Mouse (Mus musculus) lung, postnatal 0 days (tissue): ENCODE results near the gene Pcmtd2. TPM values are rescaled to one million over a fixed set of nuclear protein-coding genes. Genes with fewer than 3 reads are reported as not detected.
"Not testable (repeated sequence)": the region's sequence is repeated elsewhere in the genome, so short reads cannot be mapped to it uniquely, and the experiment has no call there.

Source experiments
- ATAC-seq: fragments of 200-750 bp; cut with Nextera tagmentation; 2 replicates; pipeline ENCODE4 v1.8.0; 2017; ENCODE audit warnings: moderate library complexity
- DNase-seq: peaks from one replicate; pipeline ENCODE4 v3.0.0-alpha.2; 2016; ENCODE audit warnings: low spot score
- H3K27ac ChIP-seq: fragments of 300-500 bp; sonication (generic); 2 replicates; pipeline ENCODE4 v1.5.1; 2014; ENCODE audit warnings: antibody characterized with exemption, mild to moderate bottlenecking, low read length, mixed read lengths
- H3K27me3 ChIP-seq: fragments of 300-500 bp; sonication (generic); replicated peaks from 2 replicates; pipeline ENCODE4 v1.6.1; 2014; ENCODE audit warnings: low read length, mixed read lengths; ENCODE audit not compliant: insufficient read depth
- H3K36me3 ChIP-seq: fragments of 300-500 bp; sonication (generic); 2 replicates; pipeline ENCODE4 v1.6.1; 2014; ENCODE audit warnings: low read length, mixed read lengths; ENCODE audit not compliant: insufficient read depth
- H3K4me1 ChIP-seq: fragments of 300-500 bp; sonication (generic); 2 replicates; pipeline ENCODE4 v1.6.1; 2014; ENCODE audit warnings: antibody characterized with exemption, low read depth, low read length, mixed read lengths; ENCODE audit not compliant: insufficient read depth
- H3K4me2 ChIP-seq: fragments of 300-500 bp; sonication (generic); replicated peaks from 2 replicates; pipeline ENCODE4 v1.6.1; 2014; ENCODE audit warnings: low read depth, mild to moderate bottlenecking, low read length, moderate library complexity, mixed read lengths
- H3K4me3 ChIP-seq: fragments of 300-500 bp; sonication (generic); 2 replicates; pipeline ENCODE4 v1.5.1; 2014; ENCODE audit warnings: low read depth, low read length
- H3K9ac ChIP-seq: fragments of 300-500 bp; sonication (generic); replicated peaks from 2 replicates; pipeline ENCODE4 v1.6.1; 2014; ENCODE audit warnings: low read depth, mild to moderate bottlenecking
- H3K9me3 ChIP-seq: fragments of 300-500 bp; sonication (generic); 2 replicates; pipeline ENCODE4 v1.6.1; 2016; ENCODE audit warnings: low read length, mixed read lengths
- CTCF ChIP-seq: IDR thresholded peaks from 2 replicates; pipeline ENCODE4 v1.5.1; 2016; ENCODE audit warnings: antibody characterized with exemption, mild to moderate bottlenecking
- EP300 ChIP-seq: IDR thresholded peaks from 2 replicates; pipeline ENCODE4 v1.6.1; 2016; ENCODE audit warnings: antibody characterized with exemption, mild to moderate bottlenecking, control low read depth
- WGBS: fragments of 180-500 bp; shearing (Covaris S2); extraction: QIAGEN DNeasy Blood & Tissue Kit; methylation state at CpG from one replicate; pipeline ENCODE4 v1.1.7; 2014; 5-methylcytosine and 5-hydroxymethylcytosine counted together
- polyA plus RNA-seq: library from polyadenylated mRNA; unstranded; fragments of >200 nt; fragmentation: Nextera tagmentation; extraction: Ambion mirVana; gene quantifications from 2 replicates; pipeline ENCODE4 v1.2.1, GENCODE M21; 2015

The Pcmtd2 gene
- 37.3 and 43.6 TPM in 2 replicates for polyA plus RNA-seq

- WGBS, result 1% methylated on average over 35 of the region's 35 CpGs
- Histone ChIP-seq H3K4me1 (peaks cover 9% of the 10 kb centered on the region; the same call in 1 of the 2 replicates), H3K27ac (peak within 1 kb of the TSS; percentile 88), H3K4me2 (peak within 1 kb of the TSS; percentile 64), H3K36me3 (0 out of 2 replicates have a peak, but pooled peaks cover 3% of the 10 kb centered on the region), H3K27me3 (no peaks in the 10 kb centered on the region), H3K9me3 (no peaks in the 10 kb centered on the region), H3K4me3 (peak within 1 kb of the TSS; percentile 75), H3K9ac (peak within 1 kb of the TSS; percentile 75)
- TF ChIP-seq CTCF (no peak), EP300 (no peak)
- ATAC-seq, result peak; percentile 99
- peak; percentile 98 for DNase-seq
These were observed at the start of gene Pcmtd2 for GRCm38 (mm10) chr2:181837372-181838292. Pcmtd2 (plus strand) TSS chr2:181837854.

DNA sequence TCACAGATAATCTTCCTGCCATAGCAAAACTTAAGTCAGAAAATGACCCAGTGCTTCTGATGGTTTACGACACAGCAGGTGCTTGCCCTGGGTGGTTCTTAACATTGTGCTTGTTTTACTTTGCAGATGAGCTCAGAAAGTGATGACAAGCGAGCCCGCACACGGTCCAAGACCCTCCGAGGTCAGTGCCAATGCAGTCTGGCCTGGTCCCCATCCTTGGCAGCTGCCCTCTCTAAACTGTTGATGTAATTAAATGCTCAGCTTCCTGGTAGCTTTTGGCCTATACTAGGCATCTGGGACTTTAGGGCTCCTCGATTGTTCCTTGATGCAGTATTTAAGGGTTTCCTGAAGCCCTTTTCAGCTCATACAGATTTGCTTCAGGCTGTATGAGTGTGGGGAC is 48.3 kb upstream of the Pcmtd2 start:
- H3K27me3 ChIP-seq, result no peaks in the 10 kb centered on the region

GRCm38 (mm10) chr2:181793186-181793585 is 44.5 kb upstream of the Pcmtd2 start:
- H3K9ac ChIP-seq, DNase-seq, H3K9me3 ChIP-seq, H3K27me3 ChIP-seq, H3K4me3 ChIP-seq, H3K36me3 ChIP-seq, H3K4me2 ChIP-seq, ATAC-seq, H3K4me1 ChIP-seq, H3K27ac ChIP-seq: not testable (repeated sequence)
- WGBS, result 79% methylated on average over 8 of the region's 8 CpGs

More for the DNA sequence above, 48.3 kb upstream of the Pcmtd2 start:
- Histone ChIP-seq H3K27ac (no peak overlapping the region), H3K9ac (no peak overlapping the region), H3K36me3 (no peaks in the 10 kb centered on the region), H3K4me3 (no peak overlapping the region), H3K9me3 (no peaks in the 10 kb centered on the region), H3K4me2 (no peak overlapping the region), H3K4me1 (no peaks in the 10 kb centered on the region)
- 69% methylated on average over 6 of the region's 6 CpGs for WGBS
- no peak for ATAC-seq
- no peak for DNase-seq
- TF ChIP-seq CTCF (no peak), EP300 (no peak)

DNA sequence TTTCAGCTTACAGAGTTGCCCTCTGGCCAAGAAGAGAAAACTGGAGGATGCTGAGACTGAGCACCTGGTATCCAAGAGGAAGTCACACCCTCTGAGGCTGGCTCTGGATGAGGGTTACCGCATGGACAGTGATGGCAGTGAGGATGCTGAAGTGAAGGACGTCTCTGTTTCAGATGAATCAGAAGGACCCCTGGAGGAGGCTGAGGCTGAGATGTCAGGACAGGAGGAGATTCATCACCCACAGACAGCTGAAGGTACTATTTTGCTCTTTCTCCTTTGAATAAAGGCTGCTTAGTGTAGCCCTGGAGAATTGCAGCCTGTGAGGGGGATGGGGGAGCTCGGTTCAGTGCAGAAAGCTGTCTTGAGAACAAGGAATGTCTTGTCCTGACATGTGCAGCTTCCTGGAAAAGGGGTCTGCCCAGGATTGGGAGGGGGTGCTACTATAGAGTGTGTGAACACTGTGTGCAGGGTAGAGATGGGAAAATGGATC is 42.0 kb upstream of the Pcmtd2 start:
- TF ChIP-seq EP300, result no peak
- TF ChIP-seq CTCF, result no peak
- no peak overlapping the region for H3K9ac ChIP-seq
- no peak for DNase-seq
- no peaks in the 10 kb centered on the region for H3K27me3 ChIP-seq
- H3K9me3 ChIP-seq, result no peaks in the 10 kb centered on the region
- no peak for ATAC-seq
- no peak overlapping the region for H3K27ac ChIP-seq
- H3K4me3 ChIP-seq, result no peak overlapping the region
- 58% methylated on average over 3 of the region's 3 CpGs for WGBS
- no peaks in the 10 kb centered on the region for H3K36me3 ChIP-seq
- no peaks in the 10 kb centered on the region for H3K4me1 ChIP-seq
- no peak overlapping the region for H3K4me2 ChIP-seq

- Histone ChIP-seq H3K4me1 (no peaks in the 10 kb centered on the region), H3K27ac (no peak overlapping the region), H3K9ac (no peak overlapping the region), H3K4me3 (no peak overlapping the region), H3K36me3 (no peaks in the 10 kb centered on the region), H3K4me2 (no peak overlapping the region), H3K27me3 (no peaks in the 10 kb centered on the region), H3K9me3 (no peaks in the 10 kb centered on the region)
- no peak for ATAC-seq
- WGBS, result 69% methylated on average over 8 of the region's 8 CpGs
- TF ChIP-seq EP300 (no peak), CTCF (no peak)
- no peak for DNase-seq
These were observed 40.0 kb upstream of the Pcmtd2 start for GRCm38 (mm10) chr2:181797672-181798071.

DNA sequence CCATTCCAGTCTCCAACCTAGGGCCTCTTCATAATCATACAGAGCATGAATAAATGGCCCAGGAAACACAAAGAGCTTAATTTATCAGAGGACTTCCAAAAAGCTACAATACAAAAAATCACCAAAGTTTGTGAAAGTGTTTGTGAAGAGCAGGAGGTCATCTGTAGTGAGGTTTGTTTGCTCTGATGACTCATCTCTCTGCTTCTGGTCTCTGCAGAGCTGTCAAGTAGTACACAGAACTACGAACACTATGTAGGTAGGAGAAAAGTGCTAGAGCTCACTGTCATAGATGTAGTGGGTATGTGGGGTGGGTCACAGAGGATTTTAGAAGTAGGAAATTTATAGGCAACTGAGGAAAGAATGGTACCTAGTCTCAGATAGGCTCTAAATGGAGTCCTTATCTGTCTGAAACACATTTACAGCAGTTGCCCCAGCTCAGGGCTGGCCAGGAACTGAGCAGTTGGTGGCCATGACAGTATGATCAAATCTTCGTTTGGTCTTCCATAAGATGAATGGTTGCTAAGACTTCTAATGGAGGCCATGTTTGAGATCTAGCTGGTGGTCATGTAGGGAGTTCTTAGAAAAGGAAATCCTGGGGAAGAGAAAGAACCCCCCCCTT is 8.5 kb upstream of the Pcmtd2 start:
- 44% methylated on average over 2 of the region's 2 CpGs for WGBS
- ATAC-seq (no peak), DNase-seq (no peak)
- H3K27ac ChIP-seq, result no peak overlapping the region
- no peaks in the 10 kb centered on the region for H3K27me3 ChIP-seq
- H3K4me2 ChIP-seq, result no peak overlapping the region
- H3K36me3 ChIP-seq, result no peaks in the 10 kb centered on the region
- H3K9ac ChIP-seq, result no peak overlapping the region
- H3K9me3 ChIP-seq, result no peaks in the 10 kb centered on the region
- TF ChIP-seq CTCF (no peak), EP300 (no peak)
- no peaks in the 10 kb centered on the region for H3K4me1 ChIP-seq
- no peak overlapping the region for H3K4me3 ChIP-seq
